Mouse (Mus musculus) embryonic fibroblast, embryonic 13.5 days (primary cell): ENCODE data around the gene Per1.

Experiments
- CTCF ChIP-seq: IDR thresholded peaks from 2 replicates; pipeline ENCODE4 v1.5.1; 2011; ENCODE audit warnings: mild to moderate bottlenecking, control low read depth, low read length, moderate library complexity, borderline replicate concordance; ENCODE audit not compliant: insufficient read depth
- POLR2A ChIP-seq: IDR thresholded peaks from 2 replicates; pipeline ENCODE4 v1.6.1; 2011; ENCODE audit warnings: low read depth, mild to moderate bottlenecking, control low read depth, low read length, moderate library complexity

- TF ChIP-seq POLR2A (no peak), CTCF (no peak)
Observed at GRCm38 (mm10) chr11:69096360-69096986, 1.5 kb downstream of the Per1 start.
